Mouse (Mus musculus) monocyte, adult 2 months (primary cell): ENCODE data around the gene Rab35.

Experiments
- DNase-seq, 2 experiments: peaks; one replicate each; pipeline ENCODE4 v3.0.0; 2022; ENCODE audit warnings: low spot score in 2 of 2, low read depth in 1 of 2

The Rab35 gene

GRCm38 (mm10) chr5:115648876-115649275 lies 17.2 kb downstream of the Rab35 start:
- no peak for DNase-seq

GRCm38 (mm10) chr5:115649699-115650098 lies 18.0 kb downstream of the Rab35 start:
- DNase-seq, result no peak

- DNase-seq, result no peak
Measured at GRCm38 (mm10) chr5:115650885-115651284, 19.2 kb downstream of the Rab35 start.

- no peak for DNase-seq
Measured at GRCm38 (mm10) chr5:115651821-115652220, 20.1 kb downstream of the Rab35 start.

GRCm38 (mm10) chr5:115652681-115653575 lies 21.2 kb downstream of the Rab35 start:
- DNase-seq, result peak; percentile 99

GRCm38 (mm10) chr5:115653776-115654175 lies 22.1 kb downstream of the Rab35 start:
- DNase-seq, result no peak

GRCm38 (mm10) chr5:115656677-115657076 lies 25.0 kb downstream of the Rab35 start:
- DNase-seq, result no peak

GRCm38 (mm10) chr5:115657234-115657633 lies 25.5 kb downstream of the Rab35 start:
- no peak for DNase-seq

GRCm38 (mm10) chr5:115658352-115658751 lies 26.6 kb downstream of the Rab35 start:
- DNase-seq, result no peak

- no peak for DNase-seq
Measured at GRCm38 (mm10) chr5:115662658-115663057, 30.9 kb downstream of the Rab35 start.

GRCm38 (mm10) chr5:115666366-115667065 lies 34.8 kb downstream of the Rab35 start:
- no peak for DNase-seq

GRCm38 (mm10) chr5:115667210-115667609 lies 35.5 kb downstream of the Rab35 start:
- no peak for DNase-seq

- no peak for DNase-seq
Measured at GRCm38 (mm10) chr5:115667894-115668293, 36.2 kb downstream of the Rab35 start.

- no peak for DNase-seq
Measured at GRCm38 (mm10) chr5:115668986-115669385, 37.3 kb downstream of the Rab35 start.

- no peak for DNase-seq
Measured at GRCm38 (mm10) chr5:115669974-115670373, 38.3 kb downstream of the Rab35 start.

- DNase-seq, result no peak
Measured at GRCm38 (mm10) chr5:115670406-115670805, 38.7 kb downstream of the Rab35 start.

GRCm38 (mm10) chr5:115671846-115672245 lies 40.1 kb downstream of the Rab35 start:
- no peak for DNase-seq

GRCm38 (mm10) chr5:115685126-115685525 lies 53.4 kb downstream of the Rab35 start:
- DNase-seq, result no peak

- no peak for DNase-seq
Measured at GRCm38 (mm10) chr5:115686716-115687115, 55.0 kb downstream of the Rab35 start.

GRCm38 (mm10) chr5:115693271-115693670 lies 61.6 kb downstream of the Rab35 start:
- DNase-seq, result no peak

GRCm38 (mm10) chr5:115695191-115695770 lies 63.6 kb downstream of the Rab35 start:
- no peak for DNase-seq

- DNase-seq, result no peak
Measured at GRCm38 (mm10) chr5:115696811-115697210, 65.1 kb downstream of the Rab35 start.
